Mouse (Mus musculus) midbrain, embryonic 11.5 days (tissue): ENCODE measurements at regions not wholly inside any gene's neighbourhood (a gene's known extent, or its start where the extent isn't known, plus 50 kb on each side); places are given as distances from the start of the nearest gene placed in this dataset.

Experiments used
- ATAC-seq: fragments of 200-750 bp; cut with Nextera tagmentation; 2 replicates; pipeline ENCODE4 v1.8.0; 2017; ENCODE audit warnings: moderate TSS enrichment, moderate library complexity; ENCODE audit not compliant: low FRiP score
- DNase-seq: peaks from one replicate; pipeline ENCODE4 v3.0.0; 2015; ENCODE audit warnings: low spot score; ENCODE audit errors: missing footprints
- H3K27ac ChIP-seq: fragments of 300-500 bp; sonication (generic); 2 replicates; pipeline ENCODE4 v1.5.1; 2014; ENCODE audit warnings: low read depth, low read length
- H3K27me3 ChIP-seq: fragments of 300-500 bp; sonication (generic); 2 replicates; pipeline ENCODE4 v1.6.1; 2014; ENCODE audit warnings: mild to moderate bottlenecking, low read length, moderate library complexity, mixed read lengths; ENCODE audit not compliant: control insufficient read depth, insufficient read depth
- H3K36me3 ChIP-seq: fragments of 300-500 bp; sonication (generic); 2 replicates; pipeline ENCODE4 v1.6.1; 2014; ENCODE audit warnings: mild to moderate bottlenecking, low read length, moderate library complexity, mixed read lengths; ENCODE audit not compliant: control insufficient read depth, insufficient read depth
- H3K4me1 ChIP-seq: fragments of 300-500 bp; sonication (generic); 2 replicates; pipeline ENCODE4 v1.6.1; 2014; ENCODE audit warnings: low read length; ENCODE audit not compliant: control insufficient read depth, insufficient read depth
- H3K4me2 ChIP-seq: fragments of 300-500 bp; sonication (generic); 2 replicates; pipeline ENCODE4 v1.6.1; 2014; ENCODE audit warnings: mild to moderate bottlenecking, moderate library complexity
- H3K4me3 ChIP-seq: fragments of 300-500 bp; sonication (generic); 2 replicates; pipeline ENCODE4 v1.5.1; 2014; ENCODE audit warnings: low read depth, low read length
- H3K9ac ChIP-seq: fragments of 300-500 bp; sonication (generic); 2 replicates; pipeline ENCODE4 v1.6.1; 2014; ENCODE audit warnings: low read length
- H3K9me3 ChIP-seq: fragments of 300-500 bp; sonication (generic); 2 replicates; pipeline ENCODE4 v1.6.1; 2016; ENCODE audit warnings: low read length; ENCODE audit not compliant: control insufficient read depth
- WGBS: fragments of 180-500 bp; shearing (Covaris S2); extraction: QIAGEN DNeasy Blood & Tissue Kit; methylation state at CpG from one replicate; pipeline ENCODE4 v1.1.7; 2014; 5-methylcytosine and 5-hydroxymethylcytosine counted together

DNA sequence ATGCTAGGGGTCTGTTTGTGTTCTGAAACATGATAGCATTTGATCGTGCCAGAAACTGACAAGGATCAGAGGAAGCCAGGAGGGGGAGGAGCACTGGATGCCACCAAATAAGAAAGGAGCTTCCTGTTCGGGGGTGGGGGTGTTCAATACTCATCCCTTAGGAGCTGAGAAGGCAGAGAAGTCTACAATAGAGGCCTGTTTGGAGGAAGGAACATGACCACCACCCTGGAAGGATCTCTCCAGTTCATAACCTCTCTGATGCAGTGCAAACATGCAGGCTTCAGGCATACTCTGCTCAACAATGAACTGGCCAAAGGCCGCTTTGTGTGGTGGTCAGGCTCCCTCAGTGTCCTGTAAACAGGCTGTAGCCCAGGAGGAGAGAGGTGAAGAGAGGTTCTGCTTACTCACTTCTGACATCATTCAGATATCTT lies 515.8 kb downstream of the Tshz3 start:
- Histone ChIP-seq H3K27me3 (no peaks in the 10 kb centered on the region), H3K4me1 (no peaks in the 10 kb centered on the region), H3K9ac (no peak overlapping the region), H3K4me3 (no peak overlapping the region), H3K9me3 (no peaks in the 10 kb centered on the region), H3K36me3 (no peaks in the 10 kb centered on the region), H3K4me2 (no peak overlapping the region), H3K27ac (no peak overlapping the region)
- no peak for ATAC-seq
- DNase-seq, result no peak
- WGBS, result 39% methylated on average over 3 of the region's 3 CpGs

DNA sequence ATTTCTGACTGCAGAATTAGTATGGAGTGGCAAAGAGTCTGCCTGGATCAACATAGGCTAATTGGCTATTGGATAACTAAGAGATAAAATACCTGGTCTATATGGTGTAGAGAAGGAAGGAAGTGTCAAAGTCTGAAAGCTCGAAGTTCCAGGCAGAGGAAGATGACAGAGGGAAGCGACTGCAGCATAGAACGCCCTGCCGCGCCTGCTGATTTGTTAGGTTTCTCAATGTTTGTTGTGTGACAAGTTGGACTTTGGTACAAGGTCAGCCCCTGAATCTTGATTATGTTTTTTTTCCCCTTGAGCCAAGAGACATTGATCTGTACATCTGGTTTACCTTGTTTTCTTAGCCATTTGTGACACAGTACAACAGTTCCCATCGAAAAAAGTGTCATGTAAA lies 517.6 kb downstream of the Tshz3 start:
- no peak overlapping the region for H3K9ac ChIP-seq
- DNase-seq, result no peak
- H3K4me2 ChIP-seq, result no peak overlapping the region
- H3K36me3 ChIP-seq, result no peaks in the 10 kb centered on the region
- ATAC-seq, result no peak
- no peaks in the 10 kb centered on the region for H3K4me1 ChIP-seq
- H3K27me3 ChIP-seq, result no peaks in the 10 kb centered on the region
- 94% methylated on average over 6 of the region's 6 CpGs for WGBS
- H3K27ac ChIP-seq, result no peak overlapping the region
- no peak overlapping the region for H3K4me3 ChIP-seq
- no peaks in the 10 kb centered on the region for H3K9me3 ChIP-seq

DNA sequence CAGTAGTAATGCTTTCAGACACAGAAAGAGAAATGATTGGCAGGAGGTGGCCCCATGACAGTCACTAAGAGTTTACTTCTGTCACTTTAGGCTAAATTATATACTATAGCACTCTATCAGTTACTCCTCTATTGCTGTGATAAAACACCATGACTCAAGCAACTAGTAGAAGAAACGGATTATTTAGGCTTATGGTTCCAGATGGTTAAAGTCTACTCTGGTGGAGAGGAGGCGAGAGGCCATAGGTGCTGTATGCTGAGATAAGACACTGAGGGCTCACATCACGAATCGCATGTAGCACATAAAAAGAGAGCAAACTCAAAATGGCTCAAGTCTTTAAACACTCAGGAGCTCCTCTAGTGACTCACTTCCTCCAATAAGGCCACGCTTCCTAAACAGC lies 522.6 kb downstream of the Tshz3 start:
- H3K9me3 ChIP-seq, result peaks cover 6% of the 10 kb centered on the region
- H3K4me3 ChIP-seq, result no peak overlapping the region
- no peaks in the 10 kb centered on the region for H3K36me3 ChIP-seq
- no peaks in the 10 kb centered on the region for H3K4me1 ChIP-seq
- WGBS, result 92% methylated on average over 5 of the region's 5 CpGs
- no peak overlapping the region for H3K4me2 ChIP-seq
- H3K27me3 ChIP-seq, result no peaks in the 10 kb centered on the region
- no peak for ATAC-seq
- no peak overlapping the region for H3K9ac ChIP-seq
- DNase-seq, result no peak
- no peak overlapping the region for H3K27ac ChIP-seq

DNA sequence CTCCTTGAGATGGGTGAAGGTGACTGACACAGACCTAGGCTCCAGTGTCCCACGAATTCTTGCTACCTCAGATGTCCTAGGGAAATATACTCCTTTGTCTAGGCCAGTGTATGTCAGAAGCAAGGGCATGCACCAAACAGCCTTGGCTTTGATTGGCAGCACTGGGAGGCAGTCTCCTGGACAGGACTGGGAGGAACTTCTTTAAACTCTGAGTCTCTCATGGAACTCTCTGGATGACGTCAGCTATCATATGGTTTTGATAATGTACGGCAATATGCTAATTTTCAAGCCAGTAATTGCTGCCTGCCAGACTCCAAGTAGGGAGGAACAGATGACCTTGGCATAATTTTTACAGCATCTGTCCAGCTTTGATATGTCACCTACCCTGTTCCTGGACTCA lies 528.5 kb downstream of the Tshz3 start:
- Histone ChIP-seq H3K27me3 (no peaks in the 10 kb centered on the region), H3K36me3 (no peaks in the 10 kb centered on the region), H3K4me3 (no peak overlapping the region), H3K27ac (no peak overlapping the region), H3K9me3 (peaks cover 2% of the 10 kb centered on the region; the same call in 1 of the 2 replicates), H3K9ac (no peak overlapping the region), H3K4me2 (no peak overlapping the region), H3K4me1 (no peaks in the 10 kb centered on the region)
- 82% methylated on average over 3 of the region's 3 CpGs for WGBS
- no peak for ATAC-seq
- DNase-seq, result no peak

DNA sequence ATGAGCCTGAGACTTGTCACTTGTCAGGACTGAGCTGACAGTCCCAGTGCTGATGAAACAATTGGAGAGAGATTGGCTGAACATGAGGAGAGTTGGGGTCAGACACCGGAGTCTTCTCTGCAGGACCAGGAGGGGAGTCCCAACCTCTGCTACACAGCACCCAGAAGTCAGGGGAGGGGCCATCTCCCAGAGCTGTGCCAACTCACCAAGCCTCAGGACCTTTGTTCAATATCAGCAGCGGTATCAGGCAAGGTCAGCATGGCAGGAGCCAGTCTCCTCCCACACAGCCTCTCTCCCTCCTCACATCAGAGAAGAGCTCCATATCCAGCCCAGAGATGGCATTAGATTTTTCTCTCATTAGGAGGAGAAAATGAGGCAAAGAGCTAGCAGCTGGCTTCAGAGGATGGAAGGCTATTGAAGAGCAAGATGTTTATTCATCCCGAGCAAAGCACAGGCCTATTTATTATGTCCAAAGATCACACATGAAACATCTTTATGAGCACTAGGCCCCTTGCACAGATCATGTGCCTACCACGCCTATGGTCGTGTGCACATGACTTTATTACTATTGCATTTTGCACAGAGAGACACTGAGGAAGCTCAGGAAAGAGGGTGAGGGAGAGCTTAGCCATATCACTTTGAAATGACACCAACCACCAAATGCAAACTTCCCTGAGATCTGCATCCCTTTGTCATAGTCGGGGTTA lies 532.9 kb downstream of the Tshz3 start:
- H3K4me2 ChIP-seq, result no peak overlapping the region
- H3K27ac ChIP-seq, result no peak overlapping the region
- H3K9ac ChIP-seq, result no peak overlapping the region
- no peak overlapping the region for H3K4me3 ChIP-seq
- WGBS, result 85% methylated on average over 6 of the region's 6 CpGs
- H3K27me3 ChIP-seq, result no peaks in the 10 kb centered on the region
- no peaks in the 10 kb centered on the region for H3K36me3 ChIP-seq
- DNase-seq, result no peak
- no peaks in the 10 kb centered on the region for H3K4me1 ChIP-seq
- no peak for ATAC-seq
- H3K9me3 ChIP-seq, result no peaks in the 10 kb centered on the region

DNA sequence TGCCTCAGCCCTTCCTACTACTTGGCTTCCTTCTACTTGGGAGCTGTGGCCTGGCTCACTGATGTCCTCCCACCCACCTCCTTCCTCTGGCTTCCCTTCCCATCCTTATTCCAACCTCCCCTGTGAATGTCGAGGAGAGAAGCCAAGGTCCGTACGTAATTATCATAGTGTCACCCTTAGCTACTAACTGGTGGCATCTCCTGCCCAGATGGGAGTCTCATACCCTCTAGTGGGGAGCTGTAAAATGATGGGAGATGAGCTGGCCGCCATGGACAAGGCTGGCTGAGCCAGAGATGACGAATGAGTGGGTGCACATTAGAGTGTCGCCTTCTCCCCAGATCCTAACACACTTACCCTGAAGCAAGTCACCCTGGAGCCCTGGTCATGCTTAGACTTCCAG lies 532.6 kb downstream of the Zfp536 start:
- ATAC-seq (no peak), DNase-seq (peak; percentile 51)
- H3K27ac ChIP-seq, result no peak overlapping the region
- H3K9ac ChIP-seq, result no peak overlapping the region
- H3K9me3 ChIP-seq, result no peaks in the 10 kb centered on the region
- H3K4me2 ChIP-seq, result no peak overlapping the region
- H3K4me1 ChIP-seq, result no peaks in the 10 kb centered on the region
- H3K4me3 ChIP-seq, result no peak overlapping the region
- H3K27me3 ChIP-seq, result no peaks in the 10 kb centered on the region
- 87% methylated on average over 6 of the region's 6 CpGs for WGBS
- no peaks in the 10 kb centered on the region for H3K36me3 ChIP-seq

DNA sequence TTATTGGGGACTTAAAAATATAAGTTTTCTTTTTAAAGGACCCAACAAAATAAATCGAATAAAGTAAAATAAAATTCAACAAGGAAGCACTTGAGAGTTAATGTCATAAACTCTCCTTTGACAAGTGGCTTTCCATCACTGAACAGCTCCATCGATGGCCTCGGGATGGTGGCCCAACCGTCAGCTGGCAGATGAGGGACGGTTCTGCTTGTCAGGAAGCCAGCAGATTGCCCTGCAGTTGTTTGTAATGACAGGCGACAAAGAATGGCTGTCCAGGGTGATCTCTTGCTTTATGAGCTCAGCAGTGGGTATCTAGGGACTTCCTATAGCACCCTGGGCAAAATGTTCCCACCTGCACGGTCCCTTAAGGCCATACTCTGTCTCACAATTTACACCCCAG lies 531.7 kb downstream of the Zfp536 start:
- Histone ChIP-seq H3K9me3 (no peaks in the 10 kb centered on the region), H3K9ac (no peak overlapping the region), H3K4me3 (no peak overlapping the region), H3K36me3 (no peaks in the 10 kb centered on the region), H3K27me3 (no peaks in the 10 kb centered on the region), H3K4me1 (no peaks in the 10 kb centered on the region), H3K4me2 (no peak overlapping the region), H3K27ac (no peak overlapping the region)
- WGBS, result 80% methylated on average over 7 of the region's 7 CpGs
- DNase-seq (no peak), ATAC-seq (no peak)

DNA sequence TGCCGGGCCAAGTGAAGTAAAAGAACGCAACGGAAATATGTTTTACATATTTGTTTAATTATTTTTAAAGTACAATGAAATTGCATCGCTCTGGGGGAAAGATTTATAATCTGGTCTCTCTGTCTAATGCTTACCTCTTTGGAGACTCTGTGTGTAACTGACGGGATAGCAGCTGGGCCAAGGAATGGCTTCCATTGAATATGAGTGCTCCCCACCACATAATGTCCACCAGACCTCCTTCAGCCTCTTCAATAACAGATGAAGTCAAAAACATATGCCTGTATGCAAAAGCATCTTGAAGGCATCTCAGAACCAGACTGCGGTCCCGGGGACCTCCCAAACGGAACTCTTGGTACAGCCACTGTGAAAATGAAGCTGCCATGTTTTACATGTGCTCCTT lies 531.0 kb downstream of the Zfp536 start:
- no peak overlapping the region for H3K27ac ChIP-seq
- no peak overlapping the region for H3K4me2 ChIP-seq
- no peak for ATAC-seq
- H3K27me3 ChIP-seq, result no peaks in the 10 kb centered on the region
- no peak overlapping the region for H3K9ac ChIP-seq
- H3K9me3 ChIP-seq, result no peaks in the 10 kb centered on the region
- no peaks in the 10 kb centered on the region for H3K4me1 ChIP-seq
- peak; percentile 17 for DNase-seq
- no peak overlapping the region for H3K4me3 ChIP-seq
- H3K36me3 ChIP-seq, result no peaks in the 10 kb centered on the region
- 95% methylated on average over 8 of the region's 8 CpGs for WGBS

DNA sequence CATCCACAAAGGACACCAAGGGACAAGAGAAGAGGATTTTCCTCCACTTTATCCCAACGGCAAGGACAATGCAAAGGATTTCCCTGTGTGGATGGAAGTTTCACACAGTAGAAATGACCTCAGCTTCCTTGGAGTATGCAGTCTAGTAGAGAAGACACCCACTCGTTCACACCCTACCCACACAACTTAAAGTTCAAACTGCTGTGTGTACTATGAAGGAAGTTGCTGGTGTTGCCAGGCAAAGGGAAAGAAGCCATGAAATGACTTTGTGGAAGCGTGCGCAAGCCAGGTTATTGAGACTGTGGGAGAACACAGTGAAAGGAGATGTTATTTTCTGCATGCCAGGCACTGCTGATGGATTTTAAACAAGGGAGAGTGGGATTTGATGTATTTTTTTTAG lies 527.3 kb downstream of the Zfp536 start:
- no peak for DNase-seq
- H3K9me3 ChIP-seq, result no peaks in the 10 kb centered on the region
- no peak overlapping the region for H3K27ac ChIP-seq
- H3K4me1 ChIP-seq, result no peaks in the 10 kb centered on the region
- H3K9ac ChIP-seq, result no peak overlapping the region
- no peaks in the 10 kb centered on the region for H3K36me3 ChIP-seq
- no peak overlapping the region for H3K4me3 ChIP-seq
- no peaks in the 10 kb centered on the region for H3K27me3 ChIP-seq
- H3K4me2 ChIP-seq, result no peak overlapping the region
- 93% methylated on average over 4 of the region's 4 CpGs for WGBS
- ATAC-seq, result no peak
